Mouse (Mus musculus) urinary bladder, adult 18-20 months (tissue): ENCODE measurements around the gene Abcd1.

Experiments used
- DNase-seq, 2 experiments: peaks; one replicate each; pipeline ENCODE4 v3.0.0; 2022; ENCODE audit warnings: low spot score in 2 of 2, mixed read lengths in 2 of 2

The Abcd1 gene

GRCm38 (mm10) chrX:73716109-73716661, at the start of gene Abcd1, which contains the start of gene Bcap31:
Abcd1 (plus strand) TSS chrX:73716597.
Bcap31 (minus strand) TSS chrX:73716175.
- DNase-seq = peak; percentile 87

GRCm38 (mm10) chrX:73672031-73672431, 44.4 kb upstream of the Abcd1 start:
- peak in 1 of 2 experiments; percentile 36 for DNase-seq

DNA sequence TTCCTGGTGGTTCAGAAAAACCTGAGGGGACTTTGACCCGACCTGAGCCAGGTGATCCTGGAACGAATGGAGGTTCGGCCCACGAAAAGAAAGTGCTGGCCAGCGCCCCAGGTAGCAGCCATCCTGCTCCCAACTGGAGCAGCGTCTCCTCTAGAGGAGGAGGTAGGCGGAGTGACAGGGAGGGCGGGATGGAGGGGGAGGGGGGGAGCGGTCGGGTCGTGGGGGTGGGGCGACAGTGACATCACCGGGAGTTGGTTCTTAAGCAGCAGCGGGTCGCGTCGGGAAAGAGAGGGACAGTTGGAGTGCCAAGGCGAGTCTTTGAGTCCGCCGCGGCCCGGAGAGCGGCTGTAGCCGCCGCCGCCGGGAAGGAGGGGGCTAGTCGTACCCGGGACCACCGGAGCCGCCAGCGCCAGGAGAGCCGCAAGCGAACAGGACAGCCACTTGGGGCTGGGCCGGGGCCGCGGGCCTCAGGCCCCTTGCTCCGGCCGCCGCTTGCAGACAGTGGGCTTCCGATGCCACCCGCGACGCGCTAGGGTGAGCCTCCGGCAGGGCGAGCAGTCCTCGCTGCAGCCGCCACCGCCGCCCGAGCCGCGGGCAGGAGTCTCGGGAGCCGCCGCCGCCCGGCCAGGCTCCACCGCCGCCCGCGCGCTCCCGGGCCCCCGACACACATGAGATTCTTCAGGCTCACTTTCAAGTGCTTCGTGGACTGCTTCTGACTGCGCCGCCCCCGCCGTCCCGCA, 43.3 kb upstream of the Abcd1 start, which contains the start of gene Slc6a8:
Gene Slc6a8, plus strand, starts transcription at position 272 of the 740 bp plus-strand sequence.
- peak; percentile 50 to 53 for DNase-seq

DNA sequence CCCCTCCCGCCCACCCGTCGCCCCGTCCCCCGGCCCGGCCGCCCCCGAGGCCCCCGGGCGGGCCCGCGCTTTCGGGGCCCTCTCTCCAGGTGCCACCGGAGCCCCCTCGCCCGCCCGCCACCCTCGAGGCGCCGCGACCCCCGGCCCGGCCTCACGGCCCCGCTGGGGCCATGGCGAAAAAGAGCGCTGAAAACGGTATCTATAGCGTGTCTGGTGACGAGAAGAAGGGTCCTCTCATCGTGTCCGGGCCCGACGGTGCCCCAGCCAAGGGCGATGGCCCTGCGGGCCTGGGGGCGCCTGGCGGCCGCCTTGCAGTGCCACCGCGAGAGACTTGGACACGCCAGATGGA, 42.8 kb upstream of the Abcd1 start:
- no peak for DNase-seq

- no peak for DNase-seq
Measured at GRCm38 (mm10) chrX:73673968-73674661, 42.3 kb upstream of the Abcd1 start.

GRCm38 (mm10) chrX:73675231-73675630, 41.2 kb upstream of the Abcd1 start:
- no peak for DNase-seq

DNA sequence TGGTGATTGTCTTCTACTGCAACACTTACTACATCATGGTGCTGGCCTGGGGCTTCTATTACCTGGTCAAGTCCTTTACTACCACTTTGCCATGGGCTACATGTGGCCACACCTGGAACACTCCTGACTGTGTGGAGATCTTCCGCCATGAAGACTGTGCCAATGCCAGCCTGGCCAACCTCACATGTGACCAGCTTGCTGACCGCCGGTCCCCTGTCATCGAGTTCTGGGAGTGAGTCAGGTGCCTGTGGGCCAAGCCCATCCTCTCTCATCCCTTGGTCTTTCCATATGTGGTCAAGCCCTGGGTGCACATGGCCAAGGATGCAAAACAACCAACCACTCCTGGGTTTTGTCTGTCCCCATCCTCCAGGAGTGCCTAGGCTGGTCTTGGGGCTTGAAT, 39.7 kb upstream of the Abcd1 start:
- no peak for DNase-seq

DNA sequence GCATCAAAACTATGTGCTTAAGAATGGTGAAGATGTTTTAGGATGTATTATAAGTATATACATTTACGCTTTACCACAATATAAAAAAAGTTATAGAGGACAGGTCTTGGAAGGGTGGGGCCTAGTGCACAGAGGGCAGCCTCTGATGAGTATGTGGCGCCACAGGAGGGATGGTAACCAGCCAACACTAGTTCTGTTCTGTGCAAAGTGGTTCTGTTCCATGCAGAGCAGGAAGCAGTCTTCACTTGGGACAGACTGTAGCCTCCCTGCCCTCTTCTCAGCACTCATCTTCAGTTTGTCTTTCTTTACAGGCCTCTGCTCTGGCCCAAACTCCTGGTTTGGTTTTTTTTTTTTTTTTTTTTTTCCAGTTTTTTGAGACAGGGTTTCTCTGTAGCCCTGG, 32.2 kb upstream of the Abcd1 start:
- DNase-seq = no peak

DNA sequence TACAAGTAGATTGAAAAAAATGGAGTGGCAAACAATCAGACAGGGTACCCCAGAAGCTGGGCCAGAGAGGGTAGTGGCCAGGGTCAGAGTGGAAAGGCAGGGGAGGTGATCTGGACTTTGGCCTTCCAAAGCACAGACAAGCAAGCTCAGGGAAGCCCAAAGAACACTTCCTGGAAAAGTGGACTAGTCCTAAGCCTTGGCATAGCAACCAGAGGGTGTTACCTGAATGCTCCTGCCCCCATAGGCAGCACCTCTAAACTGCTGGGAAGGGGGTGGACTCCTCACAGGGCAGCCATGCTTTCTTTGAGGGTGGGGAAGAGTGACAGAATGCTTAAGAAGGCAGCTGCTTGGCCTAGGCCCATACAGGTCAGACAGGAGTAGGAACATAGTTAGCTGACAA, 31.4 kb upstream of the Abcd1 start:
- DNase-seq = no peak

- peak in 1 of 2 experiments; percentile 46 for DNase-seq
Measured at GRCm38 (mm10) chrX:73685629-73686028, 30.8 kb upstream of the Abcd1 start.

DNA sequence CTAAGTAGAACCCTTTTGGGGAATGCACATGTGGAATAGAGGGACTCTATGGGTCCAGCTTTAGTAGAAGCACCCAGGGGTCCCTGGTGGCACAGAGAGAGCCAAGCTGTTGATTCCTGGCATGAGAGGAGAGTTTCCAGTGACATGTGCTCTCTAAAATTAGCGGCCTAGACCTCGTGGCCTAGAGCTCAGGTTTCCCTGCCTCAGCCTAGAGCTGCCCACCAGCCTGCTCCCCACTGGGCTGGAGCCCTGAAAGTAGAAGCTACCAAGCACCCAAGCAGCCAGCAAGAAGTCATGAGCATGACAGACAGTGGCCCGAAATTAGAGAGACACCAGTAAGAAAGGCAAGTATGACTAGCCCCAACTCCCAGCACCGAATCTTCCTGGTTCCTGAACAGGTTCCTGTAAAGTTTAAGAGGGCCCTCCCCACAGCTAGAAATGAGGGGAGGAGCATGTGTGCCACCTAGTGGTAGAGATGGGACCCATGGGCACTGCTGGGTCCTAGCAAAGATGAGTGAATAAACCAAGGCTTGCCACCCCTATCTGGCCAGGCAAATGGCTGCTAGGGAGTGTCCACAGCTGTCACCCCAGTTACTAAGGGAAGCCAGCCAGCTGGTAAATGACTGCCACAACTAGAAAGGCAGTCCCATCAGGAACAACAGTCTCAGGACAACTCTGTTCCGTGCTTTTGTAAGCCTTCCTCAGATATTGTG, 25.3 kb upstream of the Abcd1 start:
- peak in 1 of 2 experiments; percentile 21 for DNase-seq

GRCm38 (mm10) chrX:73700472-73700871, 15.9 kb upstream of the Abcd1 start:
- no peak for DNase-seq

GRCm38 (mm10) chrX:73715476-73716108, 805 bp upstream of the Abcd1 start:
- peak in 1 of 2 experiments; percentile 26 for DNase-seq

- peak in 1 of 2 experiments; percentile 26 for DNase-seq
Measured at GRCm38 (mm10) chrX:73716709-73717545, 530 bp downstream of the Abcd1 start.

- peak in 1 of 2 experiments; percentile 3 for DNase-seq
Measured at GRCm38 (mm10) chrX:73717667-73718066, 1.3 kb downstream of the Abcd1 start.

DNA sequence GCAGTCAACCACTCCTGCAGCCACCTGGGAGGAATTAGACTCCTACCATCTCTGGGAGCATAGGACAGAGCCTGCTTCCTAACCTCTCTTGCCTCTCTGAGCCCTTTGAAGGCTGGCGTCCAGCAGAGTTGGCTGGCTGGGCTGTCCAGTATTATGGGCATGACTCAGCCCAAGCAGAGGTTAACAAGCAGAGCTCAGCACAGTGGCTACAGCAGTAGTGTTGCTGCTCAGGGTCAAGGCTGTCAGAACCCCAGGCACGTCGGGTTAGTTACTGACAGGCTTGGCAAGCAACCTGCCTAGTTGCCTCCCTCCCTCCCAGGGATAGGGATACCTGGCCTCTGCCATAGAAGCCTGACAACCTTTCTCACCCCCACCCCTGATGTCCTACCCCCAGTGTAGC, 1.9 kb downstream of the Abcd1 start:
- peak; percentile 8 to 10 for DNase-seq

GRCm38 (mm10) chrX:73718686-73719362, 2.4 kb downstream of the Abcd1 start:
- DNase-seq = peak; percentile 16 to 18

DNA sequence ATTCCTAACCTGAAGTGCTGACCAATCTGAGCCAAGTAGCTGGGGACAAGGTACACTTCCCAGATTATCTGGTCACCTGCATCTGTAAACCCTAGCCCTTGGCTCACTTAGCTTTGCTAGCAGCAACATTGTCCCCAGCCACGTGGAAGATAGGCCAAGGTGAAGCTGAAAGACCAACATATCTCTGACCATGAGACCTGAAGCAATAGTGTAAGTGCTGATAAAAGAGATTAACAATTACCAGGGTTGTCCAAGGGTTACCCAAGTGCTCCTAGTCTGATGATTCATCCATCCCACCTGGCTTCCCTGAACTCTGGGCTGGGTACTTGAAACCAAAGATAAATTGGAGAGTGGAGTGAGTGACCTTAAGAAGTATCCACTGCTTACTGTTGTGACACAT, 14.5 kb downstream of the Abcd1 start:
- DNase-seq = no peak

DNA sequence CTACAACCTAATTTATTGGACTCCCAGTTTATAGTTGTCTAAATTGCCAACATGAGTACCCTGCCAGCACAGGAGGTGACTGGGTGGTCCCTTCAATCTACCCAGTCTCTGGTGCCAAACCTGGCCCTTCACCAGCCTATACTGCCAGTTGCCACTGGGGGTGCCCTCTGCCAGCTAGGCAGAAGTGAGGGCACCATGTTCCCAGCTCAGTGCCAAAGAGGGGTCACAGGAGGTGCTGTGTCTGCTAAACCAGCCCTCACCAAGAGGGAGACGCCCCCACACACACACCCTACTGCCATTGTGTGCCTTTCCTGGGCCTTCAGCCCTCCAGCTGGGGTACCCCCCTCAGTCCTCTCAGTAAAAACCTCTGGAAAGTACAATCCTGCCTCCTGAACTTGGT, 21.8 kb downstream of the Abcd1 start:
- no peak for DNase-seq

- DNase-seq = no peak
Measured at GRCm38 (mm10) chrX:73739151-73739550, 22.8 kb downstream of the Abcd1 start.
